Mouse (Mus musculus) heart, postnatal 14 days (tissue): ENCODE results near the gene Rac2. TPM values are rescaled to one million over a fixed set of nuclear protein-coding genes. Genes with fewer than 3 reads are reported as not detected.

Source experiments
- DNase-seq, 2 experiments: peaks; one replicate each; pipeline ENCODE4 v3.0.0; 2021 to 2022
- intact Hi-C: fragments of 180-260 bp; cut with DNase I; formaldehyde crosslinking; loops from one replicate; pipeline ENCODE4 v1.15.1; 2025
- total RNA-seq, 2 experiments: library from RNA; stranded (reverse); gene quantifications; 2 replicates each; pipeline ENCODE4 v1.2.3; 2021

Gene Rac2
- total RNA-seq, 2 experiments from 2014 or later: 3.9 to 18.7 TPM

DNA sequence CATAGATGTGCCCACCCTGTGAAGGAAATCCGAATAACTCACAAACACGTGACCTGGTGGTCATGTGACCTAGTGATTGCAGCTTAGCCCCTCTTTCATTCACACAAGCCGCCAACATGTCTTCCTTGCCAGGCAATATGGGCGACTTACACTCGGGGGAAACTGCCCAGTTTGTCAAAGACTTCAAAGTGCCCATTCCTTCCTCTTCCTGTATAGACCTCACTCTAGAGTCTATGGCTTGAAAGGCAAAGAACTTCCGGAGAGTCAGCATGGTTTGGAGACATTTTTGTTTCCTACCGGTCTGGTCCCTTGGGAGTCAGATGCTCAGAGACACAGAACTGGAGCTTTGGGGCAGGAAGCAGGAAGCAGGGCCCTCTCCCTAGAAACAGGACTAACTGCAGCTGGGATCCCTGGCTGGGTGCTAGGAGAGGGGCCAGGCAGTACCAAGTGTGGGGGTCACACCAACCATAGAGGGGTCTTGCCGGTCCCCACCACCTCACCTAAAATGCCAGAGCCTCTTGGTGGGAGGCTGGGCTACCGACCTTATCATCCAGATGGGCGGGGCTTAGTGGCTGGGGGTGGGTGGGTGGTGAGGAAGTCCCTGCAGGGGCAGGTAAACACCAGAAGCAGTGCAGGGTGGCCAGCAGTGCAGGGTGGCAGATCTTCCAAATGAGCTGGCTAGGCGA lies 43.7 kb downstream of the Rac2 start:
- intact Hi-C loops: no loop called here
- peak; percentile 52 to 53 for DNase-seq

- peak; percentile 56 to 60 for DNase-seq
- intact Hi-C loops: no loop called here
Measured at GRCm38 (mm10) chr15:78527973-78528372, 44.6 kb downstream of the Rac2 start.

- no peak for DNase-seq
- intact Hi-C loops: no loop called here
Measured at GRCm38 (mm10) chr15:78524163-78524562, 48.4 kb downstream of the Rac2 start.

GRCm38 (mm10) chr15:78521892-78522291 lies 50.7 kb downstream of the Rac2 start:
- no peak for DNase-seq
- intact Hi-C loops: no loop called here

DNA sequence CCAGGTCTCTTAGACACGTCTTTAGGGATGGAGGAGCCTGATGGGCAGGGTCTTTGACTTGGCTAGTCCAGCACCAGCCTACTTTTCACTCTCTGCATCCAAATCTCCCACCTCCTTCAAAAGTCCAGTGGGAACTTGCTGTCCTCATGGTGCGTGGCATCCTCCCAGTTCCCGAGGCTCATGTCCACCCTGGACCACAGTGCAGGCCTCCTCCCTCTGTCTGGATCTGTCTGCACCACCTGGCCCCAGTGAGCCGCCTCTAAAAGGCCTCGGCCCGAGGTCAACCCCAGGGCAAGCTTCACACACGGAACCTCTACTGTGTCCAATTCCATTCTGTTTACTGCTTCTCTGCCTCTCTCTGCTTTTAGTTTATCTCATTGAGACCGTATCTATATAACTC lies 51.3 kb downstream of the Rac2 start:
- peak; percentile 25 to 29 for DNase-seq
- intact Hi-C loops: no loop called here

DNA sequence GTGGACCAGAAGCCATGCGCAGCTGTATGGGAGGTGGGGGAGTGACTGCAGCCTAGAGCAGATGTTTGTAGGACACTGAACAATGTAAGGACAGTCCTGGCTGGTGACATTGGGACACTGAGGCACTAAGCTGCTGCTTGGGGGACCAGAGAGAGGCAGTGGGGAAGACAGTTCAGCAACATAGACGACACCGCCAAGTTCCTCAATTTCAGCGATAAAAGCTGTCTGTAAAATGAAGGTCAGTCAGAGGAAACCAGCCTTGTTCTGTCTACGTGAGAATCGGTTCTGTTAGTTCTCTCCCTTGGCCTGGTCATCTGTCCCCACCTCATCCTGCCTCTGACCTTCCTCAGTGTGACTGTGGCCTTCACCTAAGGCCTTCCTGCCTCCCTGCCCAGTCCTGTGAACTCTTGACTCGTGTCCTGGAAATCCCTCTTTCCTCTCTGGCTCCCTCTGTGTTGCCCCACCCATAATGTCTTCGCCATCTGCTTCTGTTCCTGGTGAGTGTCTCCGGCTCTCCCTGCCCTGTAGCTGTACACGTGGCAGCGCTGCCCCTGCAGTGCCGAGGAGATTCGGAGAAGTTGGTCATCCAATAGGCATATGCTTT lies 52.4 kb downstream of the Rac2 start:
- DNase-seq: peak; percentile 58 to 70
- intact Hi-C loops: no loop called here

DNA sequence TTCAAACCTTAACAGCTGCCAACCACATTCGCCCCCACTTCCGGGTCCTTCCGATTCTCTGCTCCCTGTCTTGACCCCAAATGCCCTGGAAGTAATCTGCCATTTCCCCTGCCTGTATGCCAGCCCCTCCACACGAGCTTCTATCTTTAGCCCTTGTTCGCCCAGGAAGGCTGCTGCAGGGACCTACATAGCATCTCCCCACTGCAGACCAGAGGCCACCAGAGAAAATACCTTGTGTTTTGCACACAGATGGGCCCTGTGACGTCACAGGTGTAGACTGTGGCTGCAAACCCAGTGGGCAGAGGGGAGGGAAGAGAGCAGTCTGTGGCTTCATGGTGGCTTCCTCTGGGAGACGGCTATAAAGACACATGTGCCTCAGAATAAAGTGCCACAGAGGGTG lies 54.4 kb downstream of the Rac2 start:
- intact Hi-C loops: no loop called here

GRCm38 (mm10) chr15:78515759-78516158 lies 56.8 kb downstream of the Rac2 start:
- intact Hi-C loops: no loop called here
- DNase-seq: no peak

More for the DNA sequence above, 54.4 kb downstream of the Rac2 start:
- no peak for DNase-seq

DNA sequence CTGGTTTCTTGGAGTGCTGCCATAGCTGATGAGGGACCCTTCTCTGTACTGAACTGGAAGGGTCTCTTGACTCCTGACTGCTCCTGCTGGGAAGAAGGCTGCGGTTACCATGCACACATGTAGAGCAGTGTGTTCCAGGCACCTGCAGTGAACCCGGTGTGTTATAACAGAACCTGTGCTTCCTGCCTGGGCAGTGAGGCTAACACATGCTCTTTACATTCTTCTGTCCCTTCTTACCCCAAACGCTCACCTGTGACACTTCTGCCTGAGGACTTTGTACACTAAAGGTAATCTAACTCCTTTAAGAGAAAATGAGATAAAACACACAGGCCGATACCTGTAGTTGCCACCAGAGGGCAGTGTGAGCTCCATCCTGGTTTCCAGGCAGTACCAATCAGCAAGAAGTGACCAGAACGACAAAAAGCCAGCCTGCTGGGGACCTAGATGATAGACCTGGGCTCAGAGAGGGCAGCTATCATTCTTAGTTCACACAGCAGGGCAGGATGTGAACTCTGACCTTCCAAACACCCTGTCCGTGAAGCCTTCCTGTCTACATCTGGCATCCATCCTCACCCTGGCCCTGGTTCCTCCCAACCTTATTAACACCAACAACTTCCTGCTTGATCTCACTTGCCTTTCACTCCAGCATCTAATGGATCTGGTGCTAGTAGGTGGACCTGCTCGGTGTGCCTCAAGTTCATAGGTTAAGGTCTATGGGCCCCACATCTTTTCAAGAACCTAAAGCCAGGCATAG lies 58.0 kb downstream of the Rac2 start:
- intact Hi-C loops: loop anchor here (1.0 kb wide), 2 partner anchors 18 to 68 kb away; no protein-coding TSS in a partner anchor
- peak; percentile 80 to 86 for DNase-seq

GRCm38 (mm10) chr15:78513019-78513418 lies 59.6 kb downstream of the Rac2 start:
- DNase-seq: no peak
- intact Hi-C loops: no loop called here

DNA sequence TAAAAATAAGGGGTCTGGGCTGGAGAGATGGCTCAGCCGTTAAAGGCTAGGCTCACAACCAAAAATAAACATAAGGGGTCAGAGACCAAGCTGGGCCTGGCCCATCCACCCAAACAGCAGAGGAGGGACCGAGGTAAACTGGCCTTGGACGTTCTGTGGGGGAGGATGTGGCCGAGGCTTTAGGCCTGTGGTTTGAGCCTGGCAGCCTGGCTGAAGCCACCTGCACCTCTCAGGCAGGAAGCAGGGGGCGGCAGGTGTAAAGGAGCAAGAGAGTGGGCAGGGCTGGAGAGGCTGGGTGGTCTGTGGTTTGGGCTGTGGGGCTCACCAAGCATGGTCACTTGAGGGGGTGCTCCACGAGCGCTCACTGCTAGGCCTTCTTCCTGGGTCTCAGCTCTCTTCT lies 60.6 kb downstream of the Rac2 start:
- no peak for DNase-seq
- intact Hi-C loops: loop anchor here (1.0 kb wide), 1 partner anchor 64 kb away; no protein-coding TSS in a partner anchor

GRCm38 (mm10) chr15:78510736-78511135 lies 61.8 kb downstream of the Rac2 start:
- no peak for DNase-seq
- intact Hi-C loops: no loop called here

DNA sequence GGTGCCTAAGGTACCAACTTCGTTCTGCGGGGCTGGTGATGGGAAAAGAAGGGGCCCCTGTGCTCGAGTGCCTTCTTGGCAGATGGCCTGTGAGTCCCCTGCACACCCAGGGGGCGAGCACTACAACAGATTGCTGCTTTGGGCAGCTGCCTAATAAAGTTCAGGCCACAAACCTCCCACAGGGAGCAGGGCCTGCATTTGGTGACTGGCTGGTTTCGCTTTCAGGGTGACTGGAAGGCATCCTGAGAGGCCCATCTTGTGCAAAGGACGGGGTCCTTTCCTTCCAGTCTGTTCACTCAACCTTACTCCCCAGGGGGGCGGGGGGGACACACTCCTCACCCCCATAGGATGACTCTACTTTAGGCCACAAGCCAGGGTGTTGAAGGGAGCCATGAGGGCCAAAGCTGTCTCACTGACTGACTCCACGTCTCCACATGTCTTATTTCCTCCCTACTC lies 62.4 kb downstream of the Rac2 start:
- intact Hi-C loops: no loop called here
- peak in 1 of 2 experiments; percentile 30 for DNase-seq

GRCm38 (mm10) chr15:78509297-78509899 lies 63.2 kb downstream of the Rac2 start:
- DNase-seq: no peak
- intact Hi-C loops: no loop called here

Other genes with a start within 250 kb of the Rac2 start
- gene Csf2rb, start 247.0 kb downstream of the Rac2 start, total RNA-seq: 1 to 10 TPM; 2.2 to 3.1 TPM
- gene Tex33, start 176.9 kb downstream of the Rac2 start, total RNA-seq: not detected
- gene Tst, start 166.9 kb downstream of the Rac2 start, total RNA-seq: 10 to 100 TPM; 11.2 to 13.7 TPM
- gene Mpst, start 166.4 kb downstream of the Rac2 start, total RNA-seq: 10 to 100 TPM; 28.1 to 31.0 TPM
- 10 to 100 TPM; 53.9 to 54.3 TPM for gene Kctd17, start 144.2 kb downstream of the Rac2 start, total RNA-seq
- not detected for gene Tmprss6, start 104.1 kb downstream of the Rac2 start, total RNA-seq
- under 1 TPM; 0.07 to 0.20 TPM for gene Il2rb, start 77.5 kb downstream of the Rac2 start, total RNA-seq
- gene C1qtnf6, start 41.4 kb downstream of the Rac2 start, total RNA-seq: 10 to 100 TPM; 83.9 to 98.0 TPM
- gene Sstr3, start 28.1 kb downstream of the Rac2 start, total RNA-seq: not detected
- gene Cyth4, start 24.3 kb upstream of the Rac2 start, total RNA-seq: 1 to 10 TPM; 5.7 to 8.8 TPM
- 1 to 10 TPM; 3.5 to 4.2 TPM for gene Elfn2, start 146.0 kb upstream of the Rac2 start, total RNA-seq
- 10 to 100 TPM; 14.0 to 14.6 TPM for gene Mfng, start 200.7 kb upstream of the Rac2 start, total RNA-seq
- gene Card10, start 230.3 kb upstream of the Rac2 start, total RNA-seq: 10 to 100 TPM; 20.3 to 20.6 TPM